Mouse (Mus musculus) intestine, embryonic 15.5 days (tissue): ENCODE measurements around the gene Tnfsf4. TPM values are rescaled to one million over a fixed set of nuclear protein-coding genes. Genes with fewer than 3 reads are reported as not detected.

Experiments
- polyA plus RNA-seq: library from polyadenylated mRNA; unstranded; fragments of >200 nt; fragmentation: Nextera tagmentation; extraction: Ambion mirVana; gene quantifications from 2 replicates; pipeline ENCODE4 v1.2.1, GENCODE M21; 2015

Gene Tnfsf4
- polyA plus RNA-seq, 1 experiment from 2014 or later = not detected

Other genes with a start within 250 kb of the Tnfsf4 start
- gene Tex50, start 236.1 kb upstream of the Tnfsf4 start, polyA plus RNA-seq = not detected in 2 replicates
- gene Prdx6, start 144.2 kb upstream of the Tnfsf4 start, polyA plus RNA-seq = 484 and 495 TPM in 2 replicates
- 0.08 TPM in 1 of 2 replicates, not detected in the other for gene Tnfsf18, start 99.2 kb downstream of the Tnfsf4 start, polyA plus RNA-seq